Mouse (Mus musculus) CH12.LX (cell line): ENCODE results near the gene Akap2.

ENCODE experiments used
- CHD1 ChIP-seq: IDR thresholded peaks from 2 replicates; pipeline ENCODE4 v1.6.1; 2012; ENCODE audit warnings: low read depth, low read length, improper control_type of control experiment, inconsistent platforms
- CTCF ChIP-seq, 2 experiments: IDR thresholded peaks in 1 of 2; conservative IDR thresholded peaks in 1 of 2; 2 replicates each; pipeline ENCODE4 v1.5.1; 2011 to 2012; ENCODE audit warnings: low read depth in 2 of 2, low read length in 2 of 2, improper control_type of control experiment in 1 of 2, inconsistent platforms in 1 of 2, mild to moderate bottlenecking in 1 of 2, moderate library complexity in 1 of 2
- EP300 ChIP-seq: IDR thresholded peaks from 2 replicates; pipeline ENCODE4 v1.6.1; 2011; ENCODE audit warnings: low read length, improper control_type of control experiment
- IRF4 ChIP-seq: IDR thresholded peaks from 2 replicates; pipeline ENCODE4 v1.6.1; 2014; ENCODE audit warnings: low read depth, mild to moderate bottlenecking, inconsistent platforms, low read length, improper control_type of control experiment
- MYC ChIP-seq: IDR thresholded peaks from 2 replicates; pipeline ENCODE4 v1.6.1; 2011; ENCODE audit warnings: low read depth, mild to moderate bottlenecking, improper control_type of control experiment, low read length
- NELFE ChIP-seq: IDR thresholded peaks from 2 replicates; pipeline ENCODE4 v1.6.1; 2011; ENCODE audit warnings: low read depth, low read length, improper control_type of control experiment
- NRF1 ChIP-seq: IDR thresholded peaks from 2 replicates; pipeline ENCODE4 v1.6.1; 2014; ENCODE audit warnings: low read depth, mild to moderate bottlenecking, inconsistent platforms, low read length, improper control_type of control experiment, moderate library complexity
- POLR2A ChIP-seq: IDR thresholded peaks from 2 replicates; pipeline ENCODE4 v1.6.1; 2011; ENCODE audit warnings: low read depth, mild to moderate bottlenecking, improper control_type of control experiment, low read length
- RAD21 ChIP-seq: IDR thresholded peaks from 2 replicates; pipeline ENCODE4 v1.6.1; 2011; ENCODE audit warnings: low read depth, mild to moderate bottlenecking, low read length, improper control_type of control experiment, moderate library complexity
- SIN3A ChIP-seq: IDR thresholded peaks from 2 replicates; pipeline ENCODE4 v1.6.1; 2012; ENCODE audit warnings: low read length, improper control_type of control experiment, inconsistent platforms
- SMC3 ChIP-seq: IDR thresholded peaks from 2 replicates; pipeline ENCODE4 v1.6.1; 2011; ENCODE audit warnings: low read depth, low read length, improper control_type of control experiment
- USF1 ChIP-seq: IDR thresholded peaks from 2 replicates; pipeline ENCODE4 v1.6.1; 2014; ENCODE audit warnings: low read depth, mild to moderate bottlenecking, inconsistent platforms, low read length, improper control_type of control experiment
- USF2 ChIP-seq: conservative IDR thresholded peaks from 2 replicates; pipeline ENCODE4 v1.6.1; 2011; ENCODE audit warnings: low read depth, low read length, improper control_type of control experiment

GRCm38 (mm10) chr4:57743325-57743929, 26.0 kb downstream of the Akap2 start:
- TF ChIP-seq POLR2A (no peak), EP300 (no peak), MYC (no peak), CTCF (conservative IDR thresholded peaks at IDR 0.05 in 1 of 2, IDR thresholded peaks at IDR 0.05 in 1 of 2; ENCODE audit: low read depth in 2 of 2, low read length in 2 of 2) (no peak), USF1 (no peak), NELFE (no peak), NRF1 (no peak), IRF4 (no peak), RAD21 (no peak), SIN3A (no peak), SMC3 (no peak), CHD1 (no peak), USF2 (no peak)
